Mouse (Mus musculus) megakaryocyte, embryonic 14.5 days (primary cell): Measurements from ENCODE around the gene Vps13d.

ENCODE experiments used
- FLI1 ChIP-seq: IDR thresholded peaks from 2 replicates; pipeline ENCODE4 v1.6.1; 2012; ENCODE audit warnings: low read length, inconsistent platforms, mixed read lengths
- GATA1 ChIP-seq: IDR thresholded peaks from 3 replicates; pipeline ENCODE4 v1.6.1; 2012; ENCODE audit warnings: mixed read lengths, low read length, inconsistent platforms, borderline replicate concordance

DNA sequence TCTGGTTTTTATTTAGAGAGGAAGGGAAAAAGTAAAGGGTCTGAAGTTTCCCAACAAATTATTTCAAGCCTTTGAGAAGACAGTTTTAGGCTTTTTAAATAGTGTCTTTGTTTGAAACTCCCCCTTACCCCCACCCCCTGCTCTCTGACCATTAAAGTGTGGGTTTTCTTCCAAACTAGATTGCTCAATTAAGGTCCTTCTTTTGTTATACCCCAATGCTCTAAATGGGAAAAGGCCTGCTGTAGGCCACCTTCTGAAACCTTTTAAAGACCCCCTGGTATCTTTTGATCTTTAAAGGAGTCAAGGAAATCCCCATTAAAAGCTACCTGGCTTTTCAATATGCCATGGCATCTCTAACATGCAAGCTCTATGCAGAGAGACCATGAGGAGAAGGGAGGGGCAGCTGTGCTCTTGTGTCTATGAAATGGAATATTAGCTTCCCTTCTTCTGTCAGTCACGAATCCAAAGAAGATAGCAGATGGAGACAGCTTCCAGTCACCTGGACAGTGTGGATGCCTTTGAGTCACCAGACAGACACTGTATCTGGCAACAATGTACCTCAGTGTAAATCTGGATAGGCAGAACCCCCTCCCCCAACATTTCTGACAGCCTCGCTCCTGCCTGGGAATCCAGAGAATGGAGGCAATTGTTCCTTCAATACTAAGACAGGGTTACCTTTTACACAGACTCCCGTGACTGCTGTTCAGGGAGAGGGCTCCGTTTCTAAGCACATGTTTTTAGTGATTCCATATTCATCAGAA lies 143.4 kb downstream of the Vps13d start:
- no peak for TF ChIP-seq GATA1
- no peak for TF ChIP-seq FLI1
